Mouse (Mus musculus) embryonic facial prominence, embryonic 15.5 days (tissue): ENCODE results near the gene Tdrd9. TPM values are rescaled to one million over a fixed set of nuclear protein-coding genes. Genes with fewer than 3 reads are reported as not detected.
"Not testable (repeated sequence)": the region's sequence is repeated elsewhere in the genome, so short reads cannot be mapped to it uniquely, and the experiment has no call there.

Experiments used
- ATAC-seq: fragments of 200-750 bp; cut with Nextera tagmentation; 2 replicates; pipeline ENCODE4 v1.8.0; 2017; ENCODE audit warnings: low read depth, moderate TSS enrichment; ENCODE audit not compliant: insufficient number of reproducible peaks, low FRiP score, low TSS enrichment
- H3K27ac ChIP-seq: fragments of 300-500 bp; sonication (generic); replicated peaks from 2 replicates; pipeline ENCODE4 v1.5.1; 2015; ENCODE audit warnings: mild to moderate bottlenecking, inconsistent platforms
- H3K27me3 ChIP-seq: fragments of 300-500 bp; sonication (generic); 2 replicates; pipeline ENCODE4 v1.6.1; 2015; ENCODE audit warnings: inconsistent platforms
- H3K36me3 ChIP-seq: fragments of 300-500 bp; sonication (generic); 2 replicates; pipeline ENCODE4 v1.6.1; 2015; ENCODE audit warnings: mild to moderate bottlenecking, inconsistent platforms
- H3K4me1 ChIP-seq: fragments of 300-500 bp; sonication (generic); 2 replicates; pipeline ENCODE4 v1.6.1; 2015; ENCODE audit warnings: inconsistent platforms
- H3K4me2 ChIP-seq: fragments of 300-500 bp; sonication (generic); replicated peaks from 2 replicates; pipeline ENCODE4 v1.6.1; 2015; ENCODE audit warnings: mild to moderate bottlenecking, inconsistent platforms
- H3K4me3 ChIP-seq: fragments of 300-500 bp; sonication (generic); replicated peaks from 2 replicates; pipeline ENCODE4 v1.5.1; 2015; ENCODE audit warnings: mild to moderate bottlenecking, inconsistent platforms
- H3K9ac ChIP-seq: fragments of 300-500 bp; sonication (generic); 2 replicates; pipeline ENCODE4 v1.6.1; 2015; ENCODE audit warnings: inconsistent platforms
- H3K9me3 ChIP-seq: fragments of 300-500 bp; sonication (generic); replicated peaks from 2 replicates; pipeline ENCODE4 v1.6.1; 2016; ENCODE audit warnings: inconsistent platforms
- WGBS: fragments of 180-500 bp; shearing (Covaris S2); methylation state at CpG from one replicate; pipeline ENCODE4 v1.1.7; 2015; 5-methylcytosine and 5-hydroxymethylcytosine counted together
- polyA plus RNA-seq: library from polyadenylated mRNA; unstranded; fragments of >200 nt; fragmentation: Nextera tagmentation; extraction: Ambion mirVana; gene quantifications from 2 replicates; pipeline ENCODE4 v1.2.1, GENCODE M21; 2015

Gene Tdrd9
- polyA plus RNA-seq, 1 experiment from 2014 or later: 0.41 TPM

DNA sequence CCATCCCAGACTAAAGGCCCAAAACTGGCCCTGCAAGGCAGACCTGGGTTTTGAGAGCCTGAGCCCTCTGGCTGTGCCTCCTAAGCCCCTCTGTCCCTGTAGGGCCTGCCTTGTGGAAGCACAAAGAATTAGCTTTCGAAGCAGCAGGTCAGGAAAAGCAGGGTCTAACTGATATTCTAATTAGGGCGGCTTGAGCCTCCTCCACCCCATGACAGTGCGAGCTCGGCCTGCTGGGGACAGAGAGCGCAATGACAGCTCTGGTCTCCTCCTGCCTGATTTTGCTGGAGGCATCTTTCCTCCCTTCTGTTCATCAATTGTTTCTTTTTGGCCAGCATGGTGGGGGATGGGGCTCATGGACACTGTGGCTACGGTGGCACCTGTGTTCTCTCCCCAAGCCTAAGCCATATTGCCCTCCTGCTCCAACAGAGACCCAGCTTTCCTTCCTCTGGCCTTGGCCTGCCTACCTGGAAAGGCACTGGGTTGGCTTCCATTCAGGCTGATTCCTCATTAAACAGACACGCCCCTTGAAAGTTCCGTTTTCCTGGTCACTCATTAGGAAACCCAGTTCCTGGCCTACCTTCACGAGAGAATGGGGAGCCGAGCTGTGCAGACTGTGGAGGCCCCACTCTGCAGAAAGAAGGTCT, 27.8 kb upstream of the Tdrd9 start:
- 71% methylated on average over 10 of the region's 10 CpGs for WGBS

DNA sequence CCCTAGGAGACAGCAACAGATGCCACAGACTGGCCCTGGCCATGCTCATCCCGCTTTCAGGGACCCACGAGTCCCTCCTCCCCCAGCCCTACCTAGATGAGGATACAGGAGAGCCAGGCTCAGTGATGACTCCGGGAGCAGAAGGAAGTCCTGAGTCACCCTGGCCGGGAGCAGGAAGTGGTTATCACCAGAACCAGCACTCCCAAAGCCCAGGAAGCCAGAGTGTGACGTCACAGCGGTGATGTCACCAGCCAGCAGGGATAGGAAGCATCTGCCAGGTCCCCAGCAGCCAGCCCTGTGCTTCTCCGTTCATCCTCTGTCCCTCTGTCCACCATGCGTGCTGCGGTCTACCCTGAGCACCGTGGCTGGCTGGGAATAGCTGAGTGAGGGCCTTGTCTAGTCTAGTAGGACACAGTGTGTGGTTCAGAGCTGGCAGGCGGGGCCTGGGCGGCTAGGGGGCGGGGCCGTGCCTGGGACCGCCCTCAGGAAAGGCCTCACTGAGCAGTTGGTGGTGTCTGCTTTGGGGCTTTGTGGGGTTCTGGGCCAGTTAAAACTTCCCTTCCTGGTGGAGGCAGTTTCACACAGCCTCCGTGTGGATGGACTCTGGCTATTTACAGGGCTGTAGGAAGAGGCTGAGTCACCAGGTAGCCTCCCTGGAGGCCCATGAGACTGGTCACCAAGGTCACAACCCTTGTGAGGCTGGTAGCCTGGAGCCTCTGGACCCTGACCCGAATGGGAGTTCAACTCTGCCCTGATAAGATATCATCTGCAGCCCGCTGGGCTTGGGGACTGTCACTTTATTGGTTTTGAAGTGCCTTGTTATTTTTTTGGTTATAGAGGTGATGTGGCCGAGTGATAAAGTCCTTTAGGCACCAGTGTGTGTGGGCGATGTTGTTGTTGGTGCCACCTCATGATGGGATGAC, 27.0 kb upstream of the Tdrd9 start:
- H3K4me2 ChIP-seq: not testable (repeated sequence)
- ATAC-seq: peak; percentile 47
- WGBS: 63% methylated on average over 16 of the region's 20 CpGs

More for the DNA sequence above, 27.8 kb upstream of the Tdrd9 start:
- Histone ChIP-seq H3K27ac (peak overlapping the region; percentile 51; the same call in 1 of the 2 replicates), H3K4me1 (peaks cover 26% of the 10 kb centered on the region), H3K36me3 (no peaks in the 10 kb centered on the region), H3K27me3 (no peaks in the 10 kb centered on the region), H3K4me2 (no peak overlapping the region), H3K9ac (no peak overlapping the region), H3K9me3 (no peaks in the 10 kb centered on the region), H3K4me3 (no peak overlapping the region)
- peak; percentile 3; the same call in 1 of the 2 replicates for ATAC-seq

DNA sequence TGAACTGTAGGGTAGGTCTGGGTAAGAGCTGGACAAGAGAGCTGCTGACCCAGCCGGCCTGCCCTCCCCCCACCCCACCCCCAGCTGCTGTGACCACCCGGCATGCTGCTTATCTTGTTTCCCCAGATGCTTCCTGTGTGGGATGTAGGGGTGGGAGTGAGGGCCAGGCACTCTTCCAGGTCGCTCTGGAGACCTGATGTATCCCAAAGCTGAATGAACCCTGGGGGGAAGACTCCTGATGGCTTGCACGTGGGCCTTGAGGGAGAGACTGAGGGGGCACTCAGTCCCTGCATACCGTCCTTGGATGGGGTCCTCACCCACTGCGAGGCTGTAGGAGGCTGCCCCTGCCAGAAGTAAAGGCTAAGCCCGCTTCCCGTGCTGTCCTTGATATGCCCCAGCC, 26.2 kb upstream of the Tdrd9 start:
- Histone ChIP-seq H3K4me2 (no peak overlapping the region), H3K9ac (no peak overlapping the region), H3K27ac (peak overlapping the region; percentile 71), H3K4me3 (no peak overlapping the region), H3K27me3 (no peaks in the 10 kb centered on the region), H3K4me1 (peaks cover 19% of the 10 kb centered on the region), H3K36me3 (no peaks in the 10 kb centered on the region), H3K9me3 (no peaks in the 10 kb centered on the region)
- WGBS: 42% methylated on average over 8 of the region's 8 CpGs
- ATAC-seq: peak; percentile 11; the same call in 1 of the 2 replicates

More for the DNA sequence above, 27.0 kb upstream of the Tdrd9 start:
- H3K4me1 ChIP-seq: peaks cover 19% of the 10 kb centered on the region
- H3K9ac ChIP-seq, H3K9me3 ChIP-seq, H3K4me3 ChIP-seq, H3K27me3 ChIP-seq, H3K36me3 ChIP-seq: not testable (repeated sequence)
- peak overlapping the region; percentile 23; the same call in 1 of the 2 replicates for H3K27ac ChIP-seq

DNA sequence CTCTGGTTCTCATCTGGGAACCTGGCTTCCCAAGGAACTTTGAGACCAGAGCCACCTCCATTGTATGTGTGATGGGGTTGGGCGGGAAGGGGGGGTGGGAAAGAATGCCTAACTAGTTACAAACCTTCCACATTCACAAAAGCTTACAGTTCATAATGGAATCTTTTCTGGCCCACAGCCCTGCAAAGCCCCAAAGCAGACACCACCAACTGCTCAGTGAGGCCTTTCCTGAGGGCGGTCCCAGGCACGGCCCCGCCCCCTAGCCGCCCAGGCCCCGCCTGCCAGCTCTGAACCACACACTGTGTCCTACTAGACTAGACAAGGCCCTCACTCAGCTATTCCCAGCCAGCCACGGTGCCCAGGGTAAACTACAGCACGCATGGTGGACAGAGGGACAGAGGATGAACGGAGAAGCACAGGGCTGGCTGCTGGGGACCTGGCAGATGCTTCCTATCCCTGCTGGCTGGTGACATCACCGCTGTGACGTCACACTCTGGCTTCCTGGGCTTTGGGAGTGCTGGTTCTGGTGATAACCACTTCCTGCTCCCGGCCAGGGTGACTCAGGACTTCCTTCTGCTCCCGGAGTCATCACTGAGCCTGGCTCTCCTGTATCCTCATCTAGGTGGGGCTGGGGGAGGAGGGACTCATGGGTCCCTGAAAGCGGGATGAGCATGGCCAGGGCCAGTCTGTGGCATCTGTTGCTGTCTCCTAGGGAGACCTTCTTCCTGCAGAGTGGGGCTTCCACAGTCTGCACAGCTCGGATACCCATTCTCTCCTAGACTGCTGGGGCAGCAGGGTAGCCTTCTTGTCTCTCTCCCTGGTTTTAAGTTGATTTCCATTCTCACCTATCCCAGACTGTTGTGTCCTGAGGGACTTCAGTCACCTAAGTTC, 25.3 kb upstream of the Tdrd9 start:
- not testable (repeated sequence) for H3K27me3 ChIP-seq, H3K36me3 ChIP-seq, H3K4me3 ChIP-seq, H3K4me2 ChIP-seq, H3K9ac ChIP-seq, H3K9me3 ChIP-seq
- ATAC-seq: peak; percentile 35
- WGBS: 57% methylated on average over 12 of the region's 15 CpGs
- H3K4me1 ChIP-seq: peaks cover 23% of the 10 kb centered on the region
- H3K27ac ChIP-seq: peak overlapping the region; percentile 71

DNA sequence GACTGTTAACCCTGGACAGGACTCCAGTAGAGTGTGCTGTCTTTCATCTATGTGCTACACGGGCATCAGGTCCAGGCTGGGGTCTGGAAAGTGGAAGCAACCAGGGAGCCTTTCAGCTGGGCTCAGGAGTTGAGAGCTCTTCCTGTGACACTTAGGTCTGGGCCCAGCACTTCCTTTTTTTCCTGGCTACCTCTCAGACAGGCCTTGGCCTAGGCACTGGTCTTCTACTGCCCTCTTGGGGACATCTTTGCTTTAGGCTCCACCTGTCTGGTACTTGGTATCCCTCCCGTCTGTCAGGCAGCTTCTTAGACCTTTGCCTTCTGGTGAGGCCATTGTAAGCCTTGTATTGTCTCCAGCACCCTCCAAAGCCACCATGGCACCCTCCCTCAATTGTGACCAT, 24.6 kb upstream of the Tdrd9 start:
- no peak overlapping the region; the same call in 1 of the 2 replicates for H3K27ac ChIP-seq

DNA sequence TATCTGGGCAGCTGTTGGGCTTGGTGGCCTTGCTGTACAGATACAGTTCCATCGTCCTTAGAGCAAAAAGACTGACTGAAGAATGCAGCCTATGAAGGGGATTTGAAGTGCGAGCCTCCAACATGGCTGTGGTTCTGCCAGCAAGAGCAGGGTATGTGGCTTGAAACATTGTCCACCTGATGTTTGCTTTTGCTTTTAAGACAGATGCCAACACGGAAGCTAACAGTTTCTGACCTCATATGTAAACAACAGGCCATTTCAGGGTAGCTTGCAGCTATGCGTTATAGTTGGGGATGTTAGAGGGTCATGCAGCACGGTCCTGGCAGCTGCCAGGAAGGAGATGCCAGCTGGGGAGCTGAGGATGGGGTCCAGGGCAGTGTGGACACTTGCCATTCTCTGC, 20.9 kb upstream of the Tdrd9 start:
- Histone ChIP-seq H3K9me3 (no peaks in the 10 kb centered on the region), H3K4me3 (no peak overlapping the region), H3K36me3 (no peaks in the 10 kb centered on the region), H3K4me2 (no peak overlapping the region), H3K9ac (no peak overlapping the region), H3K27ac (no peak overlapping the region), H3K27me3 (no peaks in the 10 kb centered on the region), H3K4me1 (peaks cover 6% of the 10 kb centered on the region)
- no peak for ATAC-seq
- WGBS: 78% methylated on average over 5 of the region's 5 CpGs

More for the DNA sequence above, 24.6 kb upstream of the Tdrd9 start:
- no peaks in the 10 kb centered on the region for H3K27me3 ChIP-seq
- H3K36me3 ChIP-seq: no peaks in the 10 kb centered on the region
- no peaks in the 10 kb centered on the region for H3K9me3 ChIP-seq
- no peak overlapping the region for H3K4me2 ChIP-seq
- peaks cover 23% of the 10 kb centered on the region for H3K4me1 ChIP-seq
- no peak for ATAC-seq
- no peak overlapping the region for H3K4me3 ChIP-seq
- WGBS: 52% methylated on average over 2 of the region's 2 CpGs
- H3K9ac ChIP-seq: no peak overlapping the region

DNA sequence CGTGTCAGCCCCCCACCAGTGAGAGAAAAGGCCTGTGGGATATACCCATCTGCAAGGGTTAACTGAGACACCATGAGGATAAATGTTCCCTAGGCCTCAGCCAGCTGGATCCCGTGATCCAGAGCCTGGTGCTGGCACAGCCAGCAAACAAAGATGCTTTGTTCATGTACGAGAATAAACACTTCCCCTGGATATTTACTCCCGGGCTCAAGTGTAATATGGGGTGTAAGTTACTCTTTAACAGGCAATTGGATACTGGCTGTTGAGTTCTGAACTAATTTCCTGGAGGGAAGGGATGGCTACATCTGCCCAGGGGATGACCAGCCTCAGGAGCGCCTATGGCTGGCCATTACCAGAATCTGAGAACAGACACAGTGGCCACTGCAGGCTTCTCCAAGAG, 19.7 kb upstream of the Tdrd9 start:
- no peak overlapping the region for H3K4me2 ChIP-seq
- no peak overlapping the region for H3K4me3 ChIP-seq
- no peak overlapping the region for H3K9ac ChIP-seq
- H3K4me1 ChIP-seq: 0 out of 2 replicates have a peak, but pooled peaks cover 5% of the 10 kb centered on the region
- H3K27me3 ChIP-seq: no peaks in the 10 kb centered on the region
- no peaks in the 10 kb centered on the region for H3K9me3 ChIP-seq
- H3K36me3 ChIP-seq: no peaks in the 10 kb centered on the region
- no peak overlapping the region for H3K27ac ChIP-seq
- no peak for ATAC-seq
- WGBS: 26% methylated on average over 5 of the region's 5 CpGs

DNA sequence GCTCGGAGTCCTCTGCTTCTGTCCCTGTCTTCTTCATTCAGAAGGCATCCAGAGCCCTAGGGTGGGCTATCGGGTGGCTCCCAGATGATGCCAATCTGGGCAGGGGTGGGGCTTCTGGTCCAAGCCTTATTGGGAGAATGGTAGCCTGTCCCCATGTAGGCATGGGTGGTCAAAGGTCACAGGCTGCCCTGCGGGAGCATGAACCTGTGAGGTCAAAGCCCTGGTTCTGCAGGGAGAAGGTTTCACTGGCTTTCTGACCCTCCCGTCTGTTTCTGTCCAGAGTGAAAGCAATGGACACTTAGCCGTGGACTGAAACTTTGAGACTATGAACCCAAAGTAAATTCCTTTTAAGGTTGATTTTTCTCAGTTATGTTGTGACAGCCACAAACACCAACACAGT, 15.2 kb upstream of the Tdrd9 start:
- no peak overlapping the region for H3K4me3 ChIP-seq
- H3K27ac ChIP-seq: no peak overlapping the region
- H3K9me3 ChIP-seq: no peaks in the 10 kb centered on the region
- H3K4me1 ChIP-seq: peaks cover 11% of the 10 kb centered on the region
- no peak overlapping the region for H3K9ac ChIP-seq
- no peak overlapping the region for H3K4me2 ChIP-seq
- no peak for ATAC-seq
- H3K36me3 ChIP-seq: peaks cover 21% of the 10 kb centered on the region
- WGBS: 63% methylated on average over 5 of the region's 5 CpGs
- H3K27me3 ChIP-seq: no peaks in the 10 kb centered on the region

DNA sequence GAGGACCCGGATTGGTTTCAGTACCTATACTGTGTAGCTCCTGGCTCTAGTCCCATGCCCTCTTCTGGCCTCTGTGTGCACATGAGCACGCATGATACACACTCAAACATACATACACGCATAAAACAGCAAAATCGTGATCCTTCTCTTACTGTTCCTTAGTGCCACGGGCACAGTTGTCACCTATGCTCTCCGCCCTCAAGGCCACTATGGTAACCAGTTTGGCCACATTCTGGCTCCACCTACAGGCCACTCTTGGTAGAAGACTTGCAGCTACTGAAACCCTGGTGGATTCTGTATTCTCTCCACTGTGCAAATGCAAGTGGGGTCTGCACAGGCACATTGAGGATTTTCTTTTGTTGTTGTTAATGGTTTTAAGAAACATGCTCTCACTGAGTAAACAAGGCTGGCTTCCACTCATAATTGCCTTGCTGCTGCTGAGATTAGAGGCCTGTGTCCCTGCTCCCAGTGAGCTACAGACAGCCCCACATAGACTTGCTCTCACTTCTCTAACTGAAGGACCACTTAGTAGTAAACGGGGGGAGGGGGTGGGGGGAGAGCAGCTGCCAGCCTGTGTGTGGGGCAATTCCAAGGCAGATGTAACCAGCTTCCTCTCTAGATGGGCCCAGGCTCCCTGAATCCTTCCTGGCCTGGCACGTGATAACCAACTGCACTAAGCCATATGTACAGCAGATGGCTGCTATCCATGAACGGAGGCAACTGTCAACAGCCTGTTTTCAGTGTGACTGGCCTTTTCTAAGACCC, 13.1 kb upstream of the Tdrd9 start:
- H3K27me3 ChIP-seq: no peaks in the 10 kb centered on the region
- H3K36me3 ChIP-seq: peaks cover 39% of the 10 kb centered on the region
- 0 out of 2 replicates have a peak, but pooled peaks have one; percentile 34 for ATAC-seq
- no peak overlapping the region for H3K4me2 ChIP-seq
- H3K4me1 ChIP-seq: peaks cover 11% of the 10 kb centered on the region
- no peak overlapping the region for H3K9ac ChIP-seq
- no peaks in the 10 kb centered on the region for H3K9me3 ChIP-seq
- 37% methylated on average over 9 of the region's 9 CpGs for WGBS
- H3K4me3 ChIP-seq: no peak overlapping the region
- 0 out of 2 replicates have a peak overlapping the region, but pooled peaks have one; percentile 28 for H3K27ac ChIP-seq

DNA sequence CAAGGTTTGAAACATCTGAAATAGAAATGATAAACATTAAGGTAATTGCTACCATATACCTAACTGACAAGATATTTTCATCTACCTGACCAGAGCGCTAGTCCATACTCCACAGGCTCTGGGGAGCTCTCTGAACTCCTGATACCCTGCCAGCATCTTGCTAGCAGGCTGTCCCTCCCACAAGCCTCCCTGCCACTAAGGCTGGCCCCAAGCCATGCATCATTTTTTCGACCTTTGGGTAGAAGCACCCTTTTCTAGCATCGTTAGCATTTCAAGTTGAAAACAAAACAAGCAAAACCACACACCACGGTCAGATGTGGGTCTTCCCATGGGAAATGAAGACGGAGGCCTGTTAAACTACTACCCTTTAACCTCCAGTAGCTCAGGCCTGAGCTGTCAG, 8.0 kb upstream of the Tdrd9 start:
- WGBS: 84% methylated on average over 5 of the region's 5 CpGs
- Histone ChIP-seq H3K27ac (no peak overlapping the region), H3K4me3 (no peak overlapping the region)

More for the DNA sequence above, 8.0 kb upstream of the Tdrd9 start:
- no peak for ATAC-seq
- H3K27me3 ChIP-seq: no peaks in the 10 kb centered on the region
- H3K36me3 ChIP-seq: peaks cover 45% of the 10 kb centered on the region
- H3K9ac ChIP-seq: no peak overlapping the region
- no peaks in the 10 kb centered on the region for H3K9me3 ChIP-seq
- H3K4me2 ChIP-seq: no peak overlapping the region
- peaks cover 20% of the 10 kb centered on the region for H3K4me1 ChIP-seq
